Mouse (Mus musculus) heart, adult 2 months (tissue): ENCODE results near the gene Olfml3.

Source experiments
- EP300 ChIP-seq: fragments of 200-500 bp; IDR thresholded peaks from 2 replicates; pipeline ENCODE4 v1.6.1; 2011; ENCODE audit warnings: low read depth, low read length, control low read depth; ENCODE audit not compliant: insufficient read depth
- POLR2A ChIP-seq: fragments of 200-500 bp; IDR thresholded peaks from 2 replicates; pipeline ENCODE4 v1.6.1; 2011; ENCODE audit warnings: mild to moderate bottlenecking, low read depth, low read length, control low read depth; ENCODE audit not compliant: insufficient read depth

- TF ChIP-seq EP300 (no peak), POLR2A (no peak)
These were observed 22.9 kb downstream of the Olfml3 start for GRCm38 (mm10) chr3:103714942-103715341.
